Mouse (Mus musculus) limb, embryonic 13.5 days (tissue): ENCODE measurements around the gene Rapgef2. TPM values are rescaled to one million over a fixed set of nuclear protein-coding genes. Genes with fewer than 3 reads are reported as not detected.
A peak's percentile ranks its signal among the peaks of the same experiment; 100 is the strongest.

Source experiments
- ATAC-seq: fragments of 200-750 bp; cut with Nextera tagmentation; 2 replicates; pipeline ENCODE4 v1.8.0; 2017; ENCODE audit warnings: low read depth, moderate number of reproducible peaks, moderate TSS enrichment; ENCODE audit not compliant: low FRiP score
- H3K27ac ChIP-seq: fragments of 300-500 bp; sonication (generic); 2 replicates; pipeline ENCODE4 v1.5.1; 2015; ENCODE audit warnings: inconsistent platforms, mild to moderate bottlenecking, moderate library complexity
- H3K27me3 ChIP-seq: fragments of 300-500 bp; sonication (generic); 2 replicates; pipeline ENCODE4 v1.6.1; 2015; ENCODE audit warnings: mild to moderate bottlenecking, inconsistent platforms
- H3K36me3 ChIP-seq: fragments of 300-500 bp; sonication (generic); 2 replicates; pipeline ENCODE4 v1.6.1; 2015; ENCODE audit warnings: inconsistent platforms, mild to moderate bottlenecking, moderate library complexity
- H3K4me1 ChIP-seq: fragments of 300-500 bp; sonication (generic); 2 replicates; pipeline ENCODE4 v1.6.1; 2015; ENCODE audit warnings: inconsistent platforms
- H3K4me2 ChIP-seq: fragments of 300-500 bp; sonication (generic); replicated peaks from 2 replicates; pipeline ENCODE4 v1.6.1; 2015; ENCODE audit warnings: inconsistent platforms, mild to moderate bottlenecking, moderate library complexity
- H3K4me3 ChIP-seq: fragments of 300-500 bp; sonication (generic); 2 replicates; pipeline ENCODE4 v1.5.1; 2015; ENCODE audit warnings: moderate library complexity, mild to moderate bottlenecking, inconsistent platforms
- H3K9ac ChIP-seq: fragments of 300-500 bp; sonication (generic); 2 replicates; pipeline ENCODE4 v1.6.1; 2015; ENCODE audit warnings: mild to moderate bottlenecking, inconsistent platforms
- H3K9me3 ChIP-seq: fragments of 300-500 bp; sonication (generic); 2 replicates; pipeline ENCODE4 v1.6.1; 2016; ENCODE audit warnings: inconsistent platforms
- whole genome bisulfite sequencing: fragments of 180-500 bp; shearing (Covaris S2); methylation state at CpG from one replicate; pipeline ENCODE4 v1.1.7; 2015; 5-methylcytosine and 5-hydroxymethylcytosine counted together
- polyA plus RNA-seq: library from polyadenylated mRNA; unstranded; fragments of >200 nt; fragmentation: Nextera tagmentation; extraction: Ambion mirVana; gene quantifications from 2 replicates; pipeline ENCODE4 v1.2.1, GENCODE M21; 2015

Gene Rapgef2
- polyA plus RNA-seq, 1 experiment from 2014 or later, result 7.0 TPM

- Histone ChIP-seq H3K27ac (no peak overlapping the region), H3K4me3 (no peak overlapping the region), H3K4me1 (peaks cover 7% of the 10 kb centered on the region), H3K4me2 (no peak overlapping the region), H3K27me3 (no peaks in the 10 kb centered on the region), H3K9ac (no peak overlapping the region), H3K36me3 (no peaks in the 10 kb centered on the region), H3K9me3 (no peaks in the 10 kb centered on the region)
- ATAC-seq, result no peak
- WGBS, result 63% methylated on average over 3 of the region's 3 CpGs
These were observed 147.1 kb downstream of the Rapgef2 start for GRCm38 (mm10) chr3:79139245-79139644.

GRCm38 (mm10) chr3:79138601-79139000 is 147.7 kb downstream of the Rapgef2 start:
- no peak overlapping the region for H3K27ac ChIP-seq

DNA sequence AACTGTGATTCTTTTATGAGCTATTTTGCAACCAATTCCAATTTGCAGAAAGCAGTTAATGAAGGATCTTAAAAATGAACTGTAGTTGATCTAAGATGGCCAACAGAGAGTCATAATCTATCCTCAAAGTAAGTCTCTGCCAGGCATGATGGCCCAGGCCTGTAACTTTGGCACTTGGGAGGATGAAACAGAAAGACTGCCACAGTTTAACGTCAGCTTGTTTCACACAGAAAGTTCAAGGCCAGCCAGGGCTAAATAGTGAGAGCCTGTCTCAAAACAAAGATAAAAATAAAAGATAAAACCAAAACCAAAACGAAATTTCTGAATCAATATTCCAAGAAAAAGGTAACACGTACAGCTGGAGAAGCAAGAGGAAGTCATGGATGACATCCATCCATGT is 155.3 kb downstream of the Rapgef2 start:
- no peak for ATAC-seq
- Histone ChIP-seq H3K9me3 (no peaks in the 10 kb centered on the region), H3K27me3 (no peaks in the 10 kb centered on the region), H3K4me2 (no peak overlapping the region), H3K9ac (no peak overlapping the region), H3K4me3 (no peak overlapping the region), H3K4me1 (0 out of 2 replicates have a peak, but pooled peaks cover 5% of the 10 kb centered on the region), H3K27ac (no peak overlapping the region), H3K36me3 (no peaks in the 10 kb centered on the region)
- 73% methylated on average over 3 of the region's 3 CpGs for WGBS

More at GRCm38 (mm10) chr3:79138601-79139000, 147.7 kb downstream of the Rapgef2 start:
- Histone ChIP-seq H3K27me3 (no peaks in the 10 kb centered on the region), H3K4me3 (no peak overlapping the region), H3K36me3 (no peaks in the 10 kb centered on the region), H3K9me3 (no peaks in the 10 kb centered on the region), H3K4me2 (no peak overlapping the region), H3K4me1 (peaks cover 7% of the 10 kb centered on the region), H3K9ac (no peak overlapping the region)
- ATAC-seq, result no peak

GRCm38 (mm10) chr3:79129044-79129600 is 157.2 kb downstream of the Rapgef2 start:
- H3K9me3 ChIP-seq, result no peaks in the 10 kb centered on the region
- H3K4me2 ChIP-seq, result no peak overlapping the region
- no peak overlapping the region for H3K4me3 ChIP-seq
- no peak overlapping the region for H3K9ac ChIP-seq
- H3K36me3 ChIP-seq, result no peaks in the 10 kb centered on the region
- no peak overlapping the region for H3K27ac ChIP-seq
- 0 out of 2 replicates have a peak, but pooled peaks cover 5% of the 10 kb centered on the region for H3K4me1 ChIP-seq
- ATAC-seq, result peak; percentile 61; the same call in 1 of the 2 replicates
- 75% methylated on average over 6 of the region's 6 CpGs for WGBS
- H3K27me3 ChIP-seq, result no peaks in the 10 kb centered on the region

DNA sequence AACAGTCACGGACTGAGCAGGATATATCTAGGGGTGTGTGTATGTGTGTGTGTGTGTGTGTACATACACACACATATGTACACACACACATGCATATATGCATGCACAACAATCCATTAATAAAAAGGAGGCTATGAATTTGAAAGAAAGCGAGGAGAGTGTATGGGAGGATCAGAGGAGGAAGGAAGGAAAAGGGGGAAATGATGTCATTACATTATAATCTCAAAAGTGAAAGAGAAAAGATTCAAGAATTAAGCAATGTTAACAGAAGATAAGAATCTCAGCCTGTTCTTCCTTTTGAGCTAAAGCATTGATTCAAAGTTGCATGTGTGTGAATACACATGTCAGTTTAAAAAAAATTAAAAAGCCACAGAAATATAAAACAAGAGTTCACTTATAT is 158.5 kb downstream of the Rapgef2 start:
- ATAC-seq, result no peak
- Histone ChIP-seq H3K36me3 (no peaks in the 10 kb centered on the region), H3K27me3 (no peaks in the 10 kb centered on the region), H3K4me3 (no peak overlapping the region), H3K4me2 (no peak overlapping the region), H3K4me1 (0 out of 2 replicates have a peak, but pooled peaks cover 5% of the 10 kb centered on the region), H3K9ac (no peak overlapping the region), H3K27ac (no peak overlapping the region), H3K9me3 (no peaks in the 10 kb centered on the region)
- WGBS, result 88% methylated on average over 2 of the region's 2 CpGs

- Histone ChIP-seq H3K4me2 (no peak overlapping the region), H3K27ac (no peak overlapping the region), H3K27me3 (no peaks in the 10 kb centered on the region), H3K9me3 (no peaks in the 10 kb centered on the region), H3K9ac (no peak overlapping the region), H3K4me1 (0 out of 2 replicates have a peak, but pooled peaks cover 5% of the 10 kb centered on the region), H3K4me3 (no peak overlapping the region), H3K36me3 (no peaks in the 10 kb centered on the region)
- ATAC-seq, result no peak
- WGBS, result 88% methylated on average over 6 of the region's 6 CpGs
These were observed 159.5 kb downstream of the Rapgef2 start for GRCm38 (mm10) chr3:79126857-79127256.

- H3K4me1 ChIP-seq, result no peaks in the 10 kb centered on the region
- no peaks in the 10 kb centered on the region for H3K9me3 ChIP-seq
- no peaks in the 10 kb centered on the region for H3K27me3 ChIP-seq
- H3K9ac ChIP-seq, result no peak overlapping the region
- H3K36me3 ChIP-seq, result no peaks in the 10 kb centered on the region
- H3K4me2 ChIP-seq, result no peak overlapping the region
- WGBS, result 66% methylated on average over 7 of the region's 7 CpGs
- ATAC-seq, result no peak
- no peak overlapping the region for H3K27ac ChIP-seq
- H3K4me3 ChIP-seq, result no peak overlapping the region
These were observed 164.9 kb downstream of the Rapgef2 start for GRCm38 (mm10) chr3:79121391-79121790.

GRCm38 (mm10) chr3:79119983-79120382 is 166.3 kb downstream of the Rapgef2 start:
- no peak for ATAC-seq
- Histone ChIP-seq H3K27ac (no peak overlapping the region), H3K4me2 (no peak overlapping the region), H3K4me1 (no peaks in the 10 kb centered on the region), H3K36me3 (no peaks in the 10 kb centered on the region), H3K4me3 (no peak overlapping the region), H3K9ac (no peak overlapping the region), H3K27me3 (no peaks in the 10 kb centered on the region), H3K9me3 (no peaks in the 10 kb centered on the region)
- WGBS, result 93% methylated on average over 12 of the region's 12 CpGs

DNA sequence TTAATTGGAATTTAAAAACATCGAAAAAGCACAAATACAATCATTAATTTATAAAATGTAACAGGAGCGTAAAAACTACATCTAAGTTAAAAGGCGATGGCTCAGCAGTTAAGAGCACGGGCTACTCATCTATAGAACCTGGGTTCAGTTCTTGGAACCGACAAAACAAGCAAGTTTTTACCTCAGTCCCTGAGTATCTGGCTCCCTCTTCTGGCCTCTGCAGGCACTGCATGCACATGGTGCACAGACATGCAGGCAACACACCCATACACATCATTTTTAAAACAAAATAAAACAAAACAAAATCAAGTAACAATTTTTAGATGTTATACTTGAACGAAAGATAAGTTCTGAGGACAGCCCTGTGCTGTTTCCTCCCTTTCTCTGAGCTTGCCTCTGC is 176.2 kb downstream of the Rapgef2 start:
- Histone ChIP-seq H3K27ac (no peak overlapping the region), H3K9me3 (no peaks in the 10 kb centered on the region), H3K4me3 (no peak overlapping the region), H3K4me1 (peaks cover 3% of the 10 kb centered on the region; the same call in 1 of the 2 replicates), H3K4me2 (no peak overlapping the region), H3K9ac (no peak overlapping the region), H3K27me3 (no peaks in the 10 kb centered on the region), H3K36me3 (peaks cover 6% of the 10 kb centered on the region; the same call in 1 of the 2 replicates)
- ATAC-seq, result no peak
- 97% methylated on average over 6 of the region's 6 CpGs for WGBS

- WGBS, result 84% methylated on average over 6 of the region's 6 CpGs
- no peak overlapping the region for H3K27ac ChIP-seq
- H3K36me3 ChIP-seq, result peaks cover 12% of the 10 kb centered on the region; the same call in 1 of the 2 replicates
- H3K4me3 ChIP-seq, result no peak overlapping the region
- no peak overlapping the region for H3K4me2 ChIP-seq
- no peak overlapping the region for H3K9ac ChIP-seq
- H3K9me3 ChIP-seq, result no peaks in the 10 kb centered on the region
- H3K27me3 ChIP-seq, result no peaks in the 10 kb centered on the region
- ATAC-seq, result no peak
- H3K4me1 ChIP-seq, result no peaks in the 10 kb centered on the region
These were observed 178.1 kb downstream of the Rapgef2 start for GRCm38 (mm10) chr3:79108246-79108645.

GRCm38 (mm10) chr3:79106360-79106759 is 180.0 kb downstream of the Rapgef2 start:
- Histone ChIP-seq H3K9ac (no peak overlapping the region), H3K4me1 (no peaks in the 10 kb centered on the region; the same call in 1 of the 2 replicates), H3K27ac (no peak overlapping the region), H3K9me3 (no peaks in the 10 kb centered on the region), H3K36me3 (peaks cover 17% of the 10 kb centered on the region), H3K27me3 (no peaks in the 10 kb centered on the region), H3K4me3 (no peak overlapping the region), H3K4me2 (no peak overlapping the region)
- WGBS, result 85% methylated on average over 2 of the region's 2 CpGs
- no peak for ATAC-seq

DNA sequence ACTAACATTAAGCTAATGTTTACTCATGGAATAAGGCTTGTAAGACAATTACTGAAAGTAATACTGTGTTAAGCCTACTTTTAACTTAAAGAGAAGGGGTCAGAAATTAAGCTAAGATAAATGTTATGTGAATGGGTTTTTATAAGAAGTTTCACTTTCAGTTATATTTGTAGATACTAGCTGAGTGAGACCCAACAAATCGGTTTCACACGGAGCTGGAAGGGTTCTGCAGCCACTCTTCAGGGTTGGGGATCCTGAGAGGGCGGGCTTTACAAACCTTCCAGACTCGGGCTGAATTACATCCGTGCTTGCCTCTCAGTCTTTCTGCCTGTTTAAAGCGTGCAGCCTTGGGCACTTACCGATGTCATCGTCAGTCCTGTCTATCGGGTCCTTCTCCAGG is 182.7 kb downstream of the Rapgef2 start:
- Histone ChIP-seq H3K27me3 (no peaks in the 10 kb centered on the region), H3K9me3 (no peaks in the 10 kb centered on the region), H3K4me1 (no peaks in the 10 kb centered on the region; the same call in 1 of the 2 replicates), H3K9ac (no peak overlapping the region), H3K27ac (no peak overlapping the region), H3K4me3 (no peak overlapping the region), H3K4me2 (no peak overlapping the region), H3K36me3 (peaks cover 21% of the 10 kb centered on the region)
- 92% methylated on average over 9 of the region's 9 CpGs for WGBS
- no peak for ATAC-seq

GRCm38 (mm10) chr3:79101737-79102136 is 184.6 kb downstream of the Rapgef2 start:
- no peak overlapping the region for H3K4me3 ChIP-seq
- peaks cover 32% of the 10 kb centered on the region for H3K36me3 ChIP-seq
- no peaks in the 10 kb centered on the region for H3K27me3 ChIP-seq
- no peaks in the 10 kb centered on the region for H3K9me3 ChIP-seq
- H3K9ac ChIP-seq, result no peak overlapping the region
- no peak overlapping the region for H3K4me2 ChIP-seq
- 87% methylated on average over 6 of the region's 6 CpGs for WGBS
- H3K4me1 ChIP-seq, result no peaks in the 10 kb centered on the region; the same call in 1 of the 2 replicates
- no peak for ATAC-seq
- no peak overlapping the region for H3K27ac ChIP-seq
